Mouse (Mus musculus) E14TG2a.4 (cell line): ENCODE measurements around the gene Ak8.

Source experiments
- CTCF ChIP-seq: conservative IDR thresholded peaks from 2 replicates; pipeline ENCODE4 v1.5.1; 2014; ENCODE audit warnings: low read length
- NANOG ChIP-seq: IDR thresholded peaks from 2 replicates; pipeline ENCODE4 v1.6.1; 2014; ENCODE audit warnings: borderline replicate concordance, low read length, mixed read lengths
- POU5F1 ChIP-seq: IDR thresholded peaks from 2 replicates; pipeline ENCODE4 v1.6.1; 2014; ENCODE audit warnings: low read length, borderline replicate concordance

DNA sequence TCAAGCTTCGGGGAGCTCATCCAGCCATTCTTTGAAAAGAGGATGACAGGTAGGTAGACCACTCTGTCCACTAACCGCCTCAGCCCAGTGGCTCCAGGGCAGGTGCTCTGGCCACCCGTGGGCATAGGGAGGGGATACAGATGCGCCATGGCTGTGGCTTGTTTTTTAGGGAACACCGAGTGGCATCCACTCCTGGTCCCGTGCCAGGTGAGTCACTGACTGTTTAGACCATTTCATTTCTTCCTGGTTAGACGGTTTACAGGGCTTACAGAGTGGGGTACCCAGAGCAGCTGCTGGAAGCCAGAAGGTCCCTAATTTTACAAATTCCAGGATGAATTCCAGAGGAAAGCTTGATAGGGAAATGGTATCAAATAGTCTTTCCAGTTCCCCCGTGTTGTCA, 42.7 kb downstream of the Ak8 start:
- TF ChIP-seq CTCF = no peak
- no peak for TF ChIP-seq POU5F1
- no peak for TF ChIP-seq NANOG
